Mouse (Mus musculus): ENCODE measurements at regions not wholly inside any gene's neighbourhood (a gene's known extent, or its start where the extent isn't known, plus 50 kb on each side); places are given as distances from the start of the nearest gene placed in this dataset.

GRCm38 (mm10) chr13:90342823-90343222 is 253.4 kb upstream of the Xrcc4 start:
- Histone ChIP-seq H3K27me3 (ENCODE audit: poor library complexity, severe bottlenecking) (peaks cover 40% of the 10 kb centered on the region), H3K36me3 (replicated peaks) (no peaks in the 10 kb centered on the region), H3K27ac (no peak overlapping the region), H3K4me3 (no peak overlapping the region), H3K4me1 (no peaks in the 10 kb centered on the region), H3K9me3 (no peaks in the 10 kb centered on the region; the same call in 1 of the 2 replicates)
- DNase-seq (ENCODE audit: extremely low spot score, low spot score) = no peak
- WGBS = 83% methylated on average over 4 of the region's 4 CpGs

- H3K4me3 ChIP-seq = no peak overlapping the region
- H3K27ac ChIP-seq = no peak overlapping the region
- H3K9me3 ChIP-seq = no peaks in the 10 kb centered on the region
- no peaks in the 10 kb centered on the region for H3K4me1 ChIP-seq
- no peak for DNase-seq (ENCODE audit: extremely low spot score, low spot score)
- H3K36me3 ChIP-seq (replicated peaks) = no peaks in the 10 kb centered on the region
- WGBS = 87% methylated on average over 8 of the region's 8 CpGs
- peaks cover 51% of the 10 kb centered on the region for H3K27me3 ChIP-seq (ENCODE audit: poor library complexity, severe bottlenecking)
Observed at GRCm38 (mm10) chr13:90341597-90342212, 252.3 kb upstream of the Xrcc4 start.

- no peak for DNase-seq (ENCODE audit: extremely low spot score, low spot score)
- no peaks in the 10 kb centered on the region for H3K9me3 ChIP-seq
- no peak overlapping the region for H3K4me3 ChIP-seq
- no peak overlapping the region for H3K27ac ChIP-seq
- peaks cover 5% of the 10 kb centered on the region for H3K4me1 ChIP-seq
- 80% methylated on average over 2 of the region's 2 CpGs for WGBS
- peaks cover 54% of the 10 kb centered on the region for H3K27me3 ChIP-seq (ENCODE audit: poor library complexity, severe bottlenecking)
- no peaks in the 10 kb centered on the region for H3K36me3 ChIP-seq (replicated peaks)
Observed at GRCm38 (mm10) chr13:90340647-90341160, 251.3 kb upstream of the Xrcc4 start.

GRCm38 (mm10) chr13:90337591-90337990 is 248.2 kb upstream of the Xrcc4 start:
- WGBS = 88% methylated on average over 1 of the region's 1 CpGs

GRCm38 (mm10) chr13:90335741-90336037 is 246.3 kb upstream of the Xrcc4 start:
- peaks cover 19% of the 10 kb centered on the region for H3K4me1 ChIP-seq
- H3K4me3 ChIP-seq = no peak overlapping the region
- no peak overlapping the region for H3K27ac ChIP-seq
- H3K36me3 ChIP-seq (replicated peaks) = no peaks in the 10 kb centered on the region
- H3K9me3 ChIP-seq = no peaks in the 10 kb centered on the region
- WGBS = 20% methylated on average over 3 of the region's 3 CpGs
- no peak for DNase-seq (ENCODE audit: extremely low spot score, low spot score)
- peaks cover 71% of the 10 kb centered on the region for H3K27me3 ChIP-seq (ENCODE audit: poor library complexity, severe bottlenecking)

More at GRCm38 (mm10) chr13:90337591-90337990, 248.2 kb upstream of the Xrcc4 start:
- Histone ChIP-seq H3K4me1 (peaks cover 19% of the 10 kb centered on the region), H3K36me3 (replicated peaks) (no peaks in the 10 kb centered on the region), H3K4me3 (no peak overlapping the region), H3K9me3 (no peaks in the 10 kb centered on the region), H3K27ac (no peak overlapping the region), H3K27me3 (ENCODE audit: poor library complexity, severe bottlenecking) (peaks cover 60% of the 10 kb centered on the region)
- DNase-seq (ENCODE audit: extremely low spot score, low spot score) = no peak

GRCm38 (mm10) chr13:90334934-90335740 is 245.7 kb upstream of the Xrcc4 start:
- no peak for DNase-seq (ENCODE audit: extremely low spot score, low spot score)
- Histone ChIP-seq H3K27me3 (ENCODE audit: poor library complexity, severe bottlenecking) (peaks cover 66% of the 10 kb centered on the region), H3K4me1 (peaks cover 19% of the 10 kb centered on the region), H3K9me3 (no peaks in the 10 kb centered on the region), H3K4me3 (no peak overlapping the region), H3K27ac (no peak overlapping the region), H3K36me3 (replicated peaks) (no peaks in the 10 kb centered on the region)
- WGBS = 49% methylated on average over 6 of the region's 6 CpGs

- Histone ChIP-seq H3K4me1 (peaks cover 19% of the 10 kb centered on the region), H3K27me3 (ENCODE audit: poor library complexity, severe bottlenecking) (peaks cover 59% of the 10 kb centered on the region), H3K9me3 (no peaks in the 10 kb centered on the region), H3K36me3 (replicated peaks) (no peaks in the 10 kb centered on the region), H3K27ac (no peak overlapping the region), H3K4me3 (no peak overlapping the region)
- DNase-seq (ENCODE audit: extremely low spot score, low spot score) = no peak
Observed at GRCm38 (mm10) chr13:90334286-90334685, 244.9 kb upstream of the Xrcc4 start.

- Histone ChIP-seq H3K4me3 (no peak overlapping the region), H3K27ac (no peak overlapping the region), H3K36me3 (replicated peaks) (no peaks in the 10 kb centered on the region), H3K9me3 (no peaks in the 10 kb centered on the region), H3K4me1 (no peaks in the 10 kb centered on the region), H3K27me3 (ENCODE audit: poor library complexity, severe bottlenecking) (no peaks in the 10 kb centered on the region)
- WGBS = 88% methylated on average over 3 of the region's 3 CpGs
- no peak for DNase-seq (ENCODE audit: extremely low spot score, low spot score)
Observed at GRCm38 (mm10) chr13:90325226-90325625, 235.8 kb upstream of the Xrcc4 start.

- H3K4me3 ChIP-seq = no peak overlapping the region
- 88% methylated on average over 9 of the region's 9 CpGs for WGBS
- no peaks in the 10 kb centered on the region for H3K36me3 ChIP-seq (replicated peaks)
- no peak overlapping the region for H3K27ac ChIP-seq
- no peaks in the 10 kb centered on the region for H3K27me3 ChIP-seq (ENCODE audit: poor library complexity, severe bottlenecking)
- no peaks in the 10 kb centered on the region for H3K9me3 ChIP-seq
- DNase-seq (ENCODE audit: extremely low spot score, low spot score) = no peak
- H3K4me1 ChIP-seq = no peaks in the 10 kb centered on the region
Observed at GRCm38 (mm10) chr13:90313209-90313978, 224.0 kb upstream of the Xrcc4 start.

- Histone ChIP-seq H3K36me3 (replicated peaks) (no peaks in the 10 kb centered on the region), H3K27ac (no peak overlapping the region), H3K4me3 (no peak overlapping the region), H3K27me3 (ENCODE audit: poor library complexity, severe bottlenecking) (no peaks in the 10 kb centered on the region), H3K4me1 (no peaks in the 10 kb centered on the region), H3K9me3 (no peaks in the 10 kb centered on the region)
- no peak for DNase-seq (ENCODE audit: extremely low spot score, low spot score)
Observed at GRCm38 (mm10) chr13:90310482-90310881, 221.1 kb upstream of the Xrcc4 start.

- no peak overlapping the region for H3K4me3 ChIP-seq
- H3K27ac ChIP-seq = no peak overlapping the region
- DNase-seq (ENCODE audit: extremely low spot score, low spot score) = no peak
- no peaks in the 10 kb centered on the region for H3K36me3 ChIP-seq (replicated peaks)
- WGBS = 91% methylated on average over 3 of the region's 3 CpGs
- H3K4me1 ChIP-seq = peaks cover 3% of the 10 kb centered on the region; the same call in 1 of the 2 replicates
- H3K9me3 ChIP-seq = no peaks in the 10 kb centered on the region
- no peaks in the 10 kb centered on the region for H3K27me3 ChIP-seq (ENCODE audit: poor library complexity, severe bottlenecking)
Observed at GRCm38 (mm10) chr13:90300481-90300880, 211.1 kb upstream of the Xrcc4 start.

GRCm38 (mm10) chr13:90294648-90295007 is 205.2 kb upstream of the Xrcc4 start:
- H3K9me3 ChIP-seq = no peaks in the 10 kb centered on the region
- 54% methylated on average over 5 of the region's 5 CpGs for WGBS
- DNase-seq (ENCODE audit: extremely low spot score, low spot score) = no peak

More at GRCm38 (mm10) chr13:90294648-90295007, 205.2 kb upstream of the Xrcc4 start:
- Histone ChIP-seq H3K27ac (no peak overlapping the region), H3K4me1 (peaks cover 39% of the 10 kb centered on the region), H3K4me3 (no peak overlapping the region), H3K36me3 (replicated peaks) (no peaks in the 10 kb centered on the region), H3K27me3 (ENCODE audit: poor library complexity, severe bottlenecking) (no peaks in the 10 kb centered on the region)

Data from forebrain, embryonic 10.5 days (tissue).